Mouse (Mus musculus) adrenal gland, adult 8-10 months (tissue): ENCODE measurements around the gene Lrp10. TPM values are rescaled to one million over a fixed set of nuclear protein-coding genes. Genes with fewer than 3 reads are reported as not detected.
A peak's percentile ranks its signal among the peaks of the same experiment; 100 is the strongest.

ENCODE experiments used
- DNase-seq: peaks from one replicate; pipeline ENCODE4 v3.0.0; 2022
- total RNA-seq, 4 experiments: library from RNA; stranded (reverse); gene quantifications; 2 replicates each; pipeline ENCODE4 v1.2.4; 2022

Gene Lrp10
- total RNA-seq, 4 experiments from 2014 or later: 119 to 147 (median 137) TPM

DNA sequence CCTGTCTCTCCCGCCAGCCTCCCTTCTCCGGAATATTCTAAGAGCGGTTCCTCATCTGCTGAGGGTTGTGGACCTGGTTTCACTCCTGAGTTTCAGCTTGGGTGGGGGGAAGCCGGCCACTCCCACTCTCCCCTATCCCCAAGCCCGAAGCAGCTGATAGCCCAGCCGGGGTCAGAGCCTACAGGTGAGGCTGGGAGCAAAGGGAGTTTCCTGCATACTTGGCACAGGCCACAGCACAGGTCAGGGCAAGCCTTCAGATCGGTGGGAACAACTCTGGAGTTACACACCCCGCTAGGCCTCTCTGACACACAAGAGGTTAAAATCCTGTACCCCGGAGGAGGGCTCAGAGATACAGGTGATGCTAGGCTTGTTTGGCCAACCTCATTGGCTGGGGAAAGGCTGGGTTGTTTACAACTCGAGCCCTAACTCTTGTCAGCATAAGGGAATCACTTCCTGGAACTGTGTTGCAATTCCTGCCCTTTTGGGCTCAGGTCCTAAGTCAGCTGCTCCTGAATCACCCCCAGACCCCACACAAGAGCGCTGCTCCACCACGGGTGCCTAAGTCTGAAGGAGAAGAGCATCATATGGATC, 29.9 kb upstream of the Lrp10 start:
- DNase-seq: no peak

DNA sequence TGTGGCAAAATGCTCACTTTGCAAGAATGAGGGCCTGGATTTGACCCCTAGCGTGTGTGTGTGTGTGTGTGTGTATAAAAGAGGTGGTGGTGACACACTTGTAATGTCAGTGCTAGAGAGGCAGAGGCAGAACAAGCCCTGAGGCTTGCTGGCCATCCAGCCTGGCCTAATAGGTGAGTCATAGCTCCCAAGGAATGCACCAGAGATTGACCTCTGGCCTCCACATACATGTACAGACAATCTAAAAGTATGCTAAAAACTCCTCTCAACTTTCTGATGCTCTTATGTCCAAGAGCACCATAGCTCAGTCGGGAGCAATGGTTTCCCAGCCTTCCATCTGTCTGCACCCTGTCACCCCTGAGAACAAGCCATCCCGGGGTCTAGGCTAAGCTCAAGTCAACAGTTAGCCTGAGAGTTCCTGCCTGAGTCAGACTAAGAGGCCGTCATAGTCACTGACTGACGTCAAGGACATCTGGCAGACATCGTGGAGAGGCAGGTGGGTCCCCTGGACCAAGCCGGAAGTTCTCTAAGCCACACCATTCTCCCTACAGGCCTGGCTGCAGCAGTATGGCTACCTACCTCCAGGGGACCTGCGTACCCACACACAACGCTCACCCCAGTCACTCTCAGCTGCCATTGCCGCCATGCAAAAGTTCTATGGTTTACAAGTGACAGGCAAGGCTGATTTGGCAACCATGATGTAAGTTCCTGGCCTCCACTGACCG, 28.6 kb upstream of the Lrp10 start:
- no peak for DNase-seq

DNA sequence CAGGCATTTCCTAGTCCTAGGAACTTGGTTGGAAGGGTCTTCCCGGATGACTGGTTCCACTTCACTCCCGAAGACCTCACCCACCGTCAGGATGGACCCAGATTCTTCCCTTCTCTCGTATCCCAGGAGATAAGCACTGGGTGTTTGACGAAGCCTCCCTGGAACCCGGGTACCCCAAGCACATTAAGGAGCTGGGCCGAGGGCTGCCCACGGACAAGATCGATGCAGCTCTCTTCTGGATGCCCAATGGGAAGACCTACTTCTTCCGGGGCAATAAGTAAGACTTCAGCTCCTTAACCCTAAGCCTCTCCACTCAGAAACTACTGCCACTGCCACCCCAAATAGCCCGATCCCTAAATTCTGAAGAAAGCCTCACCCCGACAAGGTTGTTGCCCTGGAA, 24.8 kb upstream of the Lrp10 start:
- no peak for DNase-seq

DNA sequence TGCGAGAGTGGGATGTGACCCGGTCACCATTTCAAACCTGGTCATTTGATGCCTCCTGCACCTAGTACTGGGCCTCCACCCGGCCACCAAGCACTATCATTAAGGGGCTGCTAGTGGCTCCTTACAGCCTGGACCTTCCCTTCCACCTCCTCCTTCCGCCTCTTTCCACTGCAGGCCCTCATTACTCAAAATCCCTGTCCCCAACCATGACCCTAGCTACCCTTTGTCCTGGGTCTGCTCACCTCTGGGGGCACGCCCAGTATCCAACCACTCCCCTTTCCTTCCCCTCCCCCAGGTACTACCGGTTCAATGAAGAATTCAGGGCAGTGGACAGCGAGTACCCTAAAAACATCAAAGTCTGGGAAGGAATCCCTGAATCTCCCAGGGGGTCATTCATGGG, 24.3 kb upstream of the Lrp10 start:
- DNase-seq: no peak

DNA sequence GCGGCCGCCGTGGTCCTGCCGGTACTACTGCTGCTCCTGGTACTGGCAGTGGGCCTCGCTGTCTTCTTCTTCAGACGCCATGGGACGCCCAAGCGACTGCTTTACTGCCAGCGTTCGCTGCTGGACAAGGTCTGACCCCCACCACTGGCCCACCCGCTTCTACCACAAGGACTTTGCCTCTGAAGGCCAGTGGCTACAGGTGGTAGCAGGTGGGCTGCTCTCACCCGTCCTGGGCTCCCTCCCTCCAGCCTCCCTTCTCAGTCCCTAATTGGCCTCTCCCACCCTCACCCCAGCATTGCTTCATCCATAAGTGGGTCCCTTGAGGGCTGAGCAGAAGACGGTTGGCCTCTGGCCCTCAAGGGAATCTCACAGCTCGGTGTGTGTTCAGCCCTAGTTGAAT, 23.4 kb upstream of the Lrp10 start:
- no peak for DNase-seq

DNA sequence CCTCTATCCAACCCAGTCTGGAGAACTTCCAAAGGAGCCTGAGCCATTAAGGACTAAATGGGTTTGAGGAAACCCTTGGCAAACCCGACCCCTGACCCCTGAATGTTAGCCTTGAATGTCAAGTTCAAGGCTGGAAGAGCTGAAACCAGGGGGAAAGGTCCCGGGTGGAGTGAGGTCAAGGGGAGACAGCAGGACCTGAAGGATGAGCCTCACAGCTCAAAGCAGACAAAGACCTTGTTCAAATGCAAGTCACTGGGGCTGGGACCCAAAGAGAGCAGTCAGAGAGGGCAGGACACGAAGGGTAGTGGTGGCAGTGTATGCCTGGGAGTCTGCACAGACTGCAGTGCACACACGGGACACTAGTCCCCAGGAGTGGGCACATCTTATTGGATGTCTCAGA, 22.6 kb upstream of the Lrp10 start:
- DNase-seq: no peak

DNA sequence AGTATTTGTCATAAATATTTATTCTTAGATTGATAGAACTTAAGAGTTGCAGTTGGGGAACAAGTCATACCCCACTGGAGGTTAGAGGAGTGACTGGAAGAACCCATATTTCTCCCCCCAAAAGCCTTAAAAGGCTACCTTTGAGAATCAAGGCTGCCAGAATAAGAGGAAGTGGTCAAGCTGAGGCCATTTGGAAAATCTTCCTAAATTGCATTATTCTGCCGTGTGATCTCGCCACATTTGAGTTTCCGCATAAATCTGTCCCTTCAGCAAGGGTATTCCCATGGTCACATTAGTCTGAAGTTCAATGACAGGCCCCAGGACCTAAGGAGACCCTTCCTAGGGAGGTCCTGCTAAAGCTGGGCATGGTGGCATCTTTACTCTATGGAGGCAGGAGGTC, 21.4 kb upstream of the Lrp10 start:
- no peak for DNase-seq

DNA sequence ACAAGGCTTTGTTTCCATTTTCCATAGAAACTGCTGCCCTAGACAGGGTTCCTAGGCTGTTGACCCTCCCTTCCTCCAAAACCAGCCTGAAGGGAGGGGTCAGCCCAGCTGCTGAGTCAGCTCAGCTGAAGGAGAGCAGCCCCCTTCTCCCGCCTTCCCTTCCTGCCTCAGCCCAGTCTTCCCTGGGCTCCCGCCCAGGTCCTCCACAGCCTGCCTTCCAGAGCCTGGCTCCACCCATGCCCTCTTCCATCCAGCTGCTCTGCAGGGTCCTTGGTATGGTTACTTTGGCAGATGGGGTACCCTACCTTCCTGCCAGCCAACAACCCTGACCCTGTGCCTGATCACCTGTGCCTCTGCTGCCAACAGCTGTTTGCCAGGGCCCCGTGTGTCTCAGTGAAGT, 20.7 kb upstream of the Lrp10 start:
- DNase-seq: no peak

DNA sequence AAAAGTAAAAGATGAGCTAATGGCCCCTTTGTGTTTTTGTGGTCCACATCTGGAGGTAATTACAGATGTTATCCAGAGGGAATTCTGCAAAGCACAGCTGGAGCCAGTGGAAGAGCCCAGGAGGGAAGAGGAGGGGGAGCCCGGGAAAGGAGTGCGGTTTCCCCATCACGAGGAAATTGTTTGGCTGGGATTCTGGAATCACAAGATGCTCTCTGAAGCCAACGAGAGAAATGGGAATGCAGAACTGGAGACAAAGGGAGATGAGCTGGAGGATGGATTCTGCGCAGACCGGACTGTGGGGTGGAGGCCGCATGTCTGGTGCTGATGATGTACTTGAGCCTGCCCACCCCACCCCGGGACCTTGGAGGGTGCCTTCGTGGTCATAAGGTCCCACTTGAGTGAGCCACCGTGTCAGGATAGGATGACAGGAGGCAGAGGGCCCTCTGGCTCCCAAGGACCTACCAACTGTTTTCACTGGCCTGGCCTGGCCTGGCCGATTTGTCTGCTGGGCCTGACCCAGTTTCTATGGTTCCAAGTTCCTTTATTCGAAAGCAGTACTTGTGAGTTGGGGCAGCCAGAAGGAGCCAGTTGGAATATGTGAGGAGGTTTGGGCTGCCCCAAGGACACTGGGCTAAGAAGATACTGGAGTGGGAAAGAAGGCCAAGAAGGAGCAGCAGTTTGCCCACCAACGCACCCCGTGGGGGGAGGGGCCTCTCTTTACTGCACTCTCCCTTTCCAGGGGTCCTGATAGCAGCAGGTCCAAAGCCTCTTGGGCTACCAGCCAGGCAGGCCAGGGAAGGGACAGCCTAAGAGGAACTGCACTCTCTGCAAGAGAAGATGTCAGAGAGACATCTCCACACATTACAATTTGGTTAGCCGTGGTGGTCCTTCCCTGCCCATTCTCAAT, 20.0 kb upstream of the Lrp10 start:
- no peak for DNase-seq

DNA sequence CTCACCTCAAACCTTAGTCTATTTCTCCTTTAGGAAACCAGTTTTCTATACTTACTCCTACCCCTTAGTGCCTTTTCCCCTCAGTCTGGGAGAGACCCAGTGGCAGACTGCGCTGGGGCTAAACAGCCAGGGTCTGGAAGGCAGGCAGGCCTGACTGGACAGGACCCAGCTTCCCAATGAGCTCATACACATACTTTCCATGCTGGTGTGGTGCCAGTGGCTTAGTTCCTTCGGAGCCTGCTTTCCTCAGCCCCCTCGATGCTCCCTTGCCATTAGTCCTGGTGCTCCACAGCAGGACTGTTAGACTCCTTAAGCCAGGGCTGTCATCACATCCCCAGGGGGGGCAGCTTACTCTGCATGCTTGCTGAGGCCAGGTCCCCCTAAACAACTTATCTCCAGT, 18.5 kb upstream of the Lrp10 start:
- DNase-seq: no peak

DNA sequence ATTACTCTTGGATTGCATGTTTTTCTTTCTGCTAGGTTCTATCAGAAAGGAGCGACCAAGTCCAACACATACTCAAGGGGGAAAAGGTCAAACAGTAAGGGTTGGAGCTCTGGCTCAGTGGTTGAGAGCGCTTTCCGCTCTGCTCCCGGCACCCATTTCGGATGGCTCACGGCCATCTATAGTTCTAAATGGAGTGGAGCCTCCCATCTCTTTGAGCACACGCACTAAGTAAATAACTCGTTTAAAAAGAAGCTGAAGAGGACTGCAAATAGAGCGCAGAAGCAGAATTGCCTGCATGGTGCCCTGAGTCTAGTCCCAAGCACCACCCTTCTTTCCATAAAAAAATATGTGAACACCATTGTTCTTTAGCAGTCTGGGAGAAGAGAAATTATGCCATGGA, 10.4 kb upstream of the Lrp10 start:
- no peak for DNase-seq

DNA sequence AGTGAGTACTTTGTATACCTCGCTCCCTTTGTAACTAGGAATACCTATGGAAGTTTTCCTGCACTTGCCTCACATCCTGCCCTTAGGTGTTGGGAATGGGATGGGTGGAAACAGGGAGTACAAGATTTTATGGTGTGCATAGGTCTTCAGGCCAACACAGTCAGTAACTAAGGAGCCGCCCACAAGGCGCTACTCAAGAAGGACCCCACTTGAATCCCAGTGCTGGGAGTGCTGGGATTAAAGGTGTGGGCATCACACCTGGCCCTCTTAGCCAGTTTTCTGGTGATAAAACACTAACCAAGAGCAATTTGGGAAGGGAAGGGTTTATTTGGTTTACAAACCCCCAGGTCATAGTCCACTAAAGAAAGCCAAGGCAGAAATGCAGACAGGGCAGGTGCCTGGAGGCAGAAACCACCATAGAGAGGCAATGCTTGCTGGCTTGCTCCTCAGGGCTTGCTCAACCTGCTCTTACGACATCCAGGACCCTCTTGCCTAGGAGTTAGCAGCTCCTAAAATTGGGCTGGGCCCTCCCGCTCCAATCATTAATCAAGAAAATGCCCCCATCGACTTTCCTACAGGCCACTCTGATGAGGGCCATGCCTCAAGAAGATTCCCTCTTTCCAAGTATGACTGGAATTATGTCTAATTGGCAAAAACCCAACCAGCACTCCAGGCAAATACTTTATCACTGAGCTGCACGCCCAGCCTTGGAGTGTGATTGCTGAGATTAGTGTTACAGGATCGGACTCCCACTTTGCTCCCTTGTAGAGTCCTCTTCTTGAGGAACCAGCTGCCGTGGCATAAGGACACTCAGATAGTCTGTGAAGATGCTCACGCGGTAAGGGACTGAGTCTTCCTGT, 9.0 kb upstream of the Lrp10 start:
- DNase-seq: no peak

DNA sequence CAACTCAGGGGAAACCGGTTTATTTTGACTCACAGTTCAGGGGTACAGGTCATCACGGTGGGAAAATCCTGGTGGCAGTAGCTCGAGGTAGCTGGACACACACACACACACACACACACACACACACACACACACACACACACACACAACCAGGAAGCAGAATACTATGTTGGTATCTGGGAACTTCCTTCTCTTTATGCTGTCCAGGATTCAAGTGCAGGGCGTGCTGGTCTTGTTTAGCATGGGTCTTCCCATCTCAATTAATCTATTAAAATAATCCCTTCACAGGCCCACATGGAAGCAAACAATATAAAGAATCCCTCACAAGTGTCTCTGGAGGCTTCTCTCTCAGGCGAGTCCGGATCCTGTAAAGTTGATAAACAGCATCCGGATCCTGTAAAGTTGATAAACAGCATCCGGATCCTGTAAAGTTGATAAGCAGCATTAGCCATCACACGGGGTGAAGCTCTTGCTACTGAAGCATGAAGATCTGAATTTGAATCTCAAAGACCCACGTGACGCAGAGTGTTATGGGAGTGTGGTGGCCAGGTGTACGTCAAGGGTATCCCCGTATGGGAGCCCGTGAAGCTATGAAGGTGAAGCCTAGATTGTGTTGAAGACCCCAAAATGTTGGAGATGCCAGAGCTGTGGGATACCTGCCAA, 5.9 kb upstream of the Lrp10 start:
- DNase-seq: no peak

DNA sequence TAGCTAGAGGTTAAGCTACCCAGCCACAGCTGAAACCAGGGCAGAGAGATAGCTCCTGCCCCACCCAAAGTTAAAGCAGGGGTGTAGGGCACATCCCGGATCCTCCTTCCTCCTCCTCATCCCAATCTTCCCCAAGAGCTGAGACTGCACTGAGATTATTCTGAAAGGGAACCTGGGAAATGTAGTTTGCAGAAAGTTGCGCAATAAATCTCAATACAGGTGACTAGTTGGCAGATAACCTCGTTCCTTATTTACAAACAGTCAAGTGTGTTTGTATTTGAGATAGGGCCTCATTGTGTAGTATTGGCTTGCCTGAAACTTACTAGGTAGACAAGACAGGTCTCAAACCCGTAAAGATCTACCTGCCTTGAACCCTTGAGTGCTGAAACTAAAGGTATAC, 1.8 kb upstream of the Lrp10 start:
- DNase-seq: no peak

DNA sequence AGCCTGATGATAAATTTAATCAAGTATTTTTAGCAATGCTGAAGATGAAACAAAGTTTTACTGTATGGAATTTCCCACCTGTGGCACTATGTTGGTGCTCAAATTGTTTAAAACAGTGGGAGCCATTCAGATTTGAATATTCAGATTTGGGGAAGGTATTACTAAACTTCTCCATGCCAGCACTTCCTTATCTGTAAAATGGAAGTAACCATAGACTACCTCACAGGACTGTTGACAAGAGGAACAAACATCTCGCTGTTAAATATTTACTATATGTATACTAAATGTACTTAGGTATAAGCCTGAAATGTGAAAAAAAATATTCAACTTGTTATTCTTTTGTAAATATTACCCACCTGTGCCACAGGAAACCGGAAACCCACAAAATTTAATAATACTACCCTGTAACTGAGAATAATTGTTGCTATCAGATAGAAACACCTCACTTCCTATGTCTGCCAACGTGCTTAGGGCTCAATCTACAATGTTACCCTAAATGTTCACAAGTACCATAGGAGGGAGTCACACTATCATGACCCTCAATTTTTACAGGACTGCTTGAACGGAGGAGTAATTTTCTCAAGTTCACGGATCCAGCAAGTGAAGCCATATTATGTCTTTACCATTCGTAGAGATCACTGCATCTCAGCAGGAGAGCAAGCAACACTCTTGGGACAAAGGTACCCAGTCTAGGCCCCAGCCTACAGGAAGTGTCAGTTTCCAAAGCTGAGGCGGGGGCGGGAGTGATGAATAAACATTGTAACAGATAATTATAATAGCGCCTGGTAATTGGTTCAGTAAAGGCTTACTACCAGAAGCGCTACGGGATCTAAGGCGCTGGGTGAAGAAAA, 604 bp upstream of the Lrp10 start:
- DNase-seq: no peak

DNA sequence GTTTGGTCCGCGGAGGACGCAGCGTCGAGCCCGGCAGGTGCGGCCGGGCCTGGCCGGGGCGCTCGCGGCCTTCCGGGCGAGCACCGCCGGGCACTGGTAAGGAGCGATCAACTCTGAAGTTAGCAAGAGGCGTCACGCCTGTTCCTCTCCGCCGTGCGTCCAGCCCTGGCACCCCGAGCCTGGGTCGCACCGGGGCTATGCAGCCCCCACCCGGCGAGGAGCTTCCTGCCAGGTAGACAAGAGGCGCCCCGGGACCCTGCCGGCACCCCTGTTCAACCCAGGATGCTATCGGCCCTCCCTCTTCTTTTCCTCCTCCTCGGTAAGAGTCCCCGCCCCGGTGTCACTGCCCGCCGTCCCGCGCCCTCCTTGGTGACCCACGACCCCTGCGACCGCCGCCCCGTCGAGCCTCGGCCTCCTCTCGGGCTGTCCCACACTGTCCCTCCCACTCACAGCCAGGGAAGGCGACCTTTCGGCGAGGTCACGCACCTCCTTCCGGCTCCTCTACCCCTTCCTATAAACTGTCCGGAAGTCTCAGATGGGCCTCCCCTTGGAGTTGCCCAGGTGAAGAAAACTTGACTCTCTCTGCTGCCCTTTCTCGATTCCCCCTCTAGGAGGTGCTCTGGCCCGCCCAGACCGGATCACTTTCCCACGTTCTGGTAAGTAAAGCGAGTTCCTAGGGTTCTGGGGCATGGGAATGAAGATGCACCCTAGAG, 512 bp downstream of the Lrp10 start:
- DNase-seq: peak; percentile 72

DNA sequence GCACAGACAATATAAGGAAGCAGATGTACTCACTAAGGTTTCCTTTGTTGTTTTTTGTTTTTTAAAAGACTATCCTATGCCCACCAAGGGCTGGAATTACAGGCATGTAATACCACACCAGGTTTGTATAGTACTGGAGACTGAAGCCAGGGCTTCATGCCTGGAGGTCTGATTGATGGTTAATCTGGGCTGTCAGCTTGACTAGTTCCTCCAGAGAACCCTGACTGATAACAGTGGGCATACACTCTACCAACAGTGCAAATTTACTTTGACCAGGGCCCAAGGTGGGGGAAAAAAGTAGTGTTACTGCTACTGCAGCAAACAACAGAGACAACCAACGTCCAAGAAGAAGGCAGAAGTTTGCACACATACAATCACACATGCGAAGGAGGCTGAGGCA, 7.5 kb downstream of the Lrp10 start:
- no peak for DNase-seq

DNA sequence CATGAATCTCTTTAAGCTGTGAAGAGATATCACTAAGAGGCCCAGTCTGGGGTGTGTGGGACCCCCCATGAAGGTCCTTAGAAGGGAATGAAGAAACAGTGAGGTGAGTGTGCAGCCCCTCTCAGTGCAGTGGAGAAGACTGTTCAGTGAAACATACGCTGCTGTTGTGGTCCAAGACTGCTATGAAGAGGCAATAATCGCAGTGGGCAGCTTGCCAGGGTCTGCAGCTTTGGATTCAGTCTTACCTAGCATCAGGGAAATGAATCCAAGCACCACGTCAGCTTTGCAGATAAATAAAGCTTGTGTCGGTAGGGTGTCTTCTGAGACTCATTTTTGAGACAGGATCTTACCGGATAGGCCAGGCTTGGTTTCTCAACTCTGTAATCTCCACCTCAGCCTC, 8.7 kb downstream of the Lrp10 start:
- no peak for DNase-seq

DNA sequence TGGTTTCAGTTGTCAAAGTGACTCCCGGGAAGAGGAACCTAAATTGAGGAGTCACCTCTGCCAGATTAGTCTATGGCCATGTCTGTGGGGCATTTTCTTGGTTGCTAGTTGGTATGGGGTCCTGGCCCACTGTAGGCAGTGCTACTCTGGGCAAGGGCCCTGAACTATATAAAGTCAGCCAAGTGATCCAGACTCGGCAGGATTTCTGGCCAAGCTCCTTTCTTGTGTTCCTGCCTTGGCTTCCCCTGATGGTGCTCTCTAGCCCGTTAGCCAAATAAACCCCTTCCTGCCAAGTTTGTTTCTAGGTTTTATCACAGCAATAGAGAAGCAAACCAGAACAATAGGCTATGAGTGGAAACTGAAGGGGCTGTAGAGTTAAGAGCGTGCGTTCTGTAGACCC, 10.8 kb downstream of the Lrp10 start:
- DNase-seq: no peak
